Mouse (Mus musculus): ENCODE results near the gene Fbh1. TPM values are rescaled to one million over a fixed set of nuclear protein-coding genes. Genes with fewer than 3 reads are reported as not detected.

The Fbh1 gene
- polyA plus RNA-seq, 1 experiment from 2014 or later: 114 TPM

Other genes with a start within 250 kb of the Fbh1 start
- gene Pfkfb3, start 223.5 kb downstream of the Fbh1 start, polyA plus RNA-seq (2016; fragmentation: Nextera tagmentation; extraction: Ambion mirVana): 15.4 and 17.0 TPM in 2 replicates
- 201 TPM in 2 replicates for gene Rbm17, start 173.4 kb downstream of the Fbh1 start, polyA plus RNA-seq (2016; fragmentation: Nextera tagmentation; extraction: Ambion mirVana)
- gene Gm17490, start 151.3 kb downstream of the Fbh1 start, polyA plus RNA-seq (2016; fragmentation: Nextera tagmentation; extraction: Ambion mirVana): not detected in 2 replicates
- not detected in 2 replicates for gene Il2ra, start 134.8 kb downstream of the Fbh1 start, polyA plus RNA-seq (2016; fragmentation: Nextera tagmentation; extraction: Ambion mirVana)
- 0.41 and 0.57 TPM in 2 replicates for gene Il15ra, start 72.3 kb downstream of the Fbh1 start, polyA plus RNA-seq (2016; fragmentation: Nextera tagmentation; extraction: Ambion mirVana)
- 47.2 and 51.6 TPM in 2 replicates for gene Ankrd16, start 294 bp upstream of the Fbh1 start, polyA plus RNA-seq (2016; fragmentation: Nextera tagmentation; extraction: Ambion mirVana)

Data from embryonic facial prominence, embryonic 10.5 days (tissue).